Mouse (Mus musculus) adrenal gland, postnatal 25 days (tissue): Measurements from ENCODE around the gene Neurl2. TPM values are rescaled to one million over a fixed set of nuclear protein-coding genes. Genes with fewer than 3 reads are reported as not detected.

Experiments used
- DNase-seq: peaks from one replicate; pipeline ENCODE4 v3.0.0; 2021; ENCODE audit warnings: mixed read lengths
- total RNA-seq: library from RNA; stranded (reverse); gene quantifications from 2 replicates; pipeline ENCODE4 v1.2.3, GENCODE M21; 2021

Neurl2 gene
- total RNA-seq, 1 experiment from 2014 or later = 2.2 TPM

DNA sequence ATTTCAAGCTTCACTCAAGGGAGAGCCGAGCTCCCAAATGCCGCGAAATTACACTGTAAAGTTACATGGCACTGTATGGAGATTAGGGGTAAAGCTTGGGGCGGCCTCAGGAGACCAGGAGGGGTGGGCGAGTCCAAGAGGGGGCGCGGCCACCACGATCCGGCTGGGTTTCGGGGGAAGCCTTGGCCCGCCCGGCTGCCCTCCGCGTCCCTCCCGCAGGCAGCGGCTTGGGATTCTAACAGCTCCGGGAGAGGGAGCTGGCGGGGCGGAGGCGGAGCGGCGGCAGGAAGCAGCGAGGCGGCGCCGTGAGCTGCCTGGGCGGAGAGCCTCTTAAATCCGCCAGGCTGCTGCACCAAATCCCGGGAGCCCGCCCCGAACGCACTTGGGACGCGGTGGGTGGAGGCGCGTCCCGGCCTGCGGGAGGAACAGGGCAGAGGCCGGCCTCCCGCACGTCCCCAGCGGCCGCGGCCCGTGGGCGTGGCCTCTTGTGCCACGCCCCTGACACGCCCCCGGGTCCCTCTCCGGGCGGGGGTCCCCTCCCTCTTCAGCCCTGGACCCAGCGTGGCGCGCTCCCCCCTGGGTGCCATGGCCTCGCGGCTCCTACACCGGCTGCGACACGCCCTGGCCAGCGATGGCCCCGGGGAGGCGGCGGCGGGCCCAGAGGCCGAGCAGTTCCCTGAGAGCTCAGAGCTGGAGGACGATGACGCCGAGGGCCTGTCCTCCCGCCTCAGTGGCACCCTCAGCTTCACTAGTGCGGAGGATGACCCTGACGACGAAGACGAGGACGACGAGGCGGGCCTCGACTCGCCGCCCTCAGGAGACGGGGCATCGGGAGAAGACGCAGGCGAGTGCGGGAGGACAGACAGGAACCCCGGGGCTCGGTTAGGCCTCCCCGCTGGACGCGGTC is 47.5 kb downstream of the Neurl2 start, which contains the start of gene Snx21:
Snx21 (plus strand) TSS at position 343 of the 907 bp plus-strand sequence.
- peak; percentile 95 for DNase-seq

- no peak for DNase-seq
Measured at GRCm38 (mm10) chr2:164784869-164785420, 48.3 kb downstream of the Neurl2 start.

- no peak for DNase-seq
Measured at GRCm38 (mm10) chr2:164783926-164784581, 49.2 kb downstream of the Neurl2 start.

- no peak for DNase-seq
Measured at GRCm38 (mm10) chr2:164781876-164782275, 51.4 kb downstream of the Neurl2 start.

Other genes starting within 250 kb of the Neurl2 start
- 0.58 TPM in 1 of 2 replicates, not detected in the other for gene Wfdc6a, start 248.0 kb downstream of the Neurl2 start, total RNA-seq
- gene Eppin, start 239.9 kb downstream of the Neurl2 start, total RNA-seq = not detected in 2 replicates
- gene Wfdc6b, start 219.9 kb downstream of the Neurl2 start, total RNA-seq = not detected in 2 replicates
- not detected in 2 replicates for gene Wfdc8, start 219.8 kb downstream of the Neurl2 start, total RNA-seq
- not detected in 2 replicates for gene Wfdc16, start 194.7 kb downstream of the Neurl2 start, total RNA-seq
- not detected in 2 replicates for gene Wfdc10, start 177.4 kb downstream of the Neurl2 start, total RNA-seq
- gene Wfdc9, start 176.9 kb downstream of the Neurl2 start, total RNA-seq = not detected in 2 replicates
- gene Wfdc11, start 159.4 kb downstream of the Neurl2 start, total RNA-seq = not detected in 2 replicates
- gene Wfdc13, start 148.3 kb downstream of the Neurl2 start, total RNA-seq = not detected in 2 replicates
- gene Spint4, start 135.0 kb downstream of the Neurl2 start, total RNA-seq = not detected in 2 replicates
- not detected in 2 replicates for gene Spint5, start 118.2 kb downstream of the Neurl2 start, total RNA-seq
- gene Wfdc3, start 87.5 kb downstream of the Neurl2 start, total RNA-seq = 0.39 and 0.57 TPM in 2 replicates
- 43.5 and 45.3 TPM in 2 replicates for gene Dnttip1, start 87.5 kb downstream of the Neurl2 start, total RNA-seq
- 9.9 and 14.1 TPM in 2 replicates for gene Ube2c, start 63.6 kb downstream of the Neurl2 start, total RNA-seq
- gene Tnnc2, start 53.5 kb downstream of the Neurl2 start, total RNA-seq = not detected in 2 replicates
- 36.6 and 50.0 TPM in 2 replicates for gene Snx21, start 47.6 kb downstream of the Neurl2 start, total RNA-seq
- gene Acot8, start 28.6 kb downstream of the Neurl2 start, total RNA-seq = 28.9 and 36.0 TPM in 2 replicates
- 4.3 and 5.5 TPM in 2 replicates for gene Zswim3, start 28.4 kb downstream of the Neurl2 start, total RNA-seq
- gene Zswim1, start 10.8 kb downstream of the Neurl2 start, total RNA-seq = 11.9 and 14.2 TPM in 2 replicates
- gene Spata25, start 4.9 kb downstream of the Neurl2 start, total RNA-seq = not detected in 2 replicates
- gene Ctsa, start 583 bp downstream of the Neurl2 start, total RNA-seq = 108 and 121 TPM in 2 replicates
- 12.7 and 16.2 TPM in 2 replicates for gene Pltp, start 24.3 kb upstream of the Neurl2 start, total RNA-seq
- 46.6 and 60.9 TPM in 2 replicates for gene Pcif1, start 45.8 kb upstream of the Neurl2 start, total RNA-seq
- gene Zfp335, start 78.3 kb upstream of the Neurl2 start, total RNA-seq = 21.2 and 23.9 TPM in 2 replicates
- gene Mmp9, start 107.3 kb upstream of the Neurl2 start, total RNA-seq = 0.33 and 0.43 TPM in 2 replicates
- gene Slc12a5, start 127.3 kb upstream of the Neurl2 start, total RNA-seq = 7.2 and 10.6 TPM in 2 replicates
- gene Ncoa5, start 201.4 kb upstream of the Neurl2 start, total RNA-seq = 34.1 and 46.2 TPM in 2 replicates
- gene Cd40, start 222.2 kb upstream of the Neurl2 start, total RNA-seq = 2.1 and 3.9 TPM in 2 replicates